Mouse (Mus musculus): ENCODE measurements around the gene Olfr1188. TPM values are rescaled to one million over a fixed set of nuclear protein-coding genes. Genes with fewer than 3 reads are reported as not detected.

Gene Olfr1188
- not detected for polyA plus RNA-seq (2017; shearing (Covaris generic))

GRCm38 (mm10) chr2:88556635-88557034 is at the start of gene Olfr1188:
Olfr1188 (plus strand) TSS chr2:88556935.

GRCm38 (mm10) chr2:88518251-88518650 is 38.5 kb upstream of the Olfr1188 start, which contains the start of gene Olfr1186:
Olfr1186 (plus strand) TSS chr2:88518551.

GRCm38 (mm10) chr2:88586154-88586553 is 29.4 kb downstream of the Olfr1188 start, which contains the start of gene Olfr1189:
Olfr1189 (plus strand) TSS chr2:88586454.

Other genes with a start within 250 kb of the Olfr1188 start
- gene Olfr1174-ps, start 241.8 kb upstream of the Olfr1188 start, polyA plus RNA-seq (2017; shearing (Covaris generic)), result not detected
- not detected for gene Olfr1175-ps, start 229.7 kb upstream of the Olfr1188 start, polyA plus RNA-seq (2017; shearing (Covaris generic))
- not detected for gene Olfr1176, start 220.2 kb upstream of the Olfr1188 start, polyA plus RNA-seq (2017; shearing (Covaris generic))
- gene Olfr1177-ps, start 210.4 kb upstream of the Olfr1188 start, polyA plus RNA-seq (2017; shearing (Covaris generic)), result not detected
- gene Olfr1178, start 169.9 kb upstream of the Olfr1188 start, polyA plus RNA-seq (2017; shearing (Covaris generic)), result not detected
- not detected for gene Olfr1179, start 150.5 kb upstream of the Olfr1188 start, polyA plus RNA-seq (2017; shearing (Covaris generic))
- gene Olfr1180, start 137.8 kb upstream of the Olfr1188 start, polyA plus RNA-seq (2017; shearing (Covaris generic)), result not detected
- 0.07 TPM for gene Olfr1181, start 130.8 kb upstream of the Olfr1188 start, polyA plus RNA-seq (2017; shearing (Covaris generic))
- not detected for gene Gm13757, start 107.8 kb upstream of the Olfr1188 start, polyA plus RNA-seq (2017; shearing (Covaris generic))
- not detected for gene Olfr1183, start 102.1 kb upstream of the Olfr1188 start, polyA plus RNA-seq (2017; shearing (Covaris generic))
- not detected for gene Olfr1184, start 73.3 kb upstream of the Olfr1188 start, polyA plus RNA-seq (2017; shearing (Covaris generic))
- not detected for gene Olfr1185-ps1, start 63.6 kb upstream of the Olfr1188 start, polyA plus RNA-seq (2017; shearing (Covaris generic))
- gene Olfr1186, start 38.4 kb upstream of the Olfr1188 start, polyA plus RNA-seq (2017; shearing (Covaris generic)), result not detected
- gene Olfr1189, start 29.5 kb downstream of the Olfr1188 start, polyA plus RNA-seq (2017; shearing (Covaris generic)), result not detected
- gene Olfr1191-ps1, start 83.6 kb downstream of the Olfr1188 start, polyA plus RNA-seq (2017; shearing (Covaris generic)), result not detected
- not detected for gene Olfr1192-ps1, start 91.6 kb downstream of the Olfr1188 start, polyA plus RNA-seq (2017; shearing (Covaris generic))
- gene Olfr1193, start 118.7 kb downstream of the Olfr1188 start, polyA plus RNA-seq (2017; shearing (Covaris generic)), result not detected
- gene Olfr1195, start 132.3 kb downstream of the Olfr1188 start, polyA plus RNA-seq (2017; shearing (Covaris generic)), result 0.11 TPM
- not detected for gene Olfr1196, start 147.7 kb downstream of the Olfr1188 start, polyA plus RNA-seq (2017; shearing (Covaris generic))
- not detected for gene Olfr1197, start 175.4 kb downstream of the Olfr1188 start, polyA plus RNA-seq (2017; shearing (Covaris generic))
- gene Olfr1198, start 194.4 kb downstream of the Olfr1188 start, polyA plus RNA-seq (2017; shearing (Covaris generic)), result not detected
- gene Olfr1199, start 203.5 kb downstream of the Olfr1188 start, polyA plus RNA-seq (2017; shearing (Covaris generic)), result not detected
- not detected for gene Olfr1200, start 213.6 kb downstream of the Olfr1188 start, polyA plus RNA-seq (2017; shearing (Covaris generic))
- not detected for gene Olfr1201, start 236.1 kb downstream of the Olfr1188 start, polyA plus RNA-seq (2017; shearing (Covaris generic))

Data from inflammation-experienced regulatory T-cells, adult 16 weeks (primary cell).